Mouse (Mus musculus) adipocyte (in vitro differentiated cells): Measurements from ENCODE around the gene Tmem201.

Experiments used
- DNase-seq: peaks from one replicate; pipeline ENCODE4 v3.0.0-alpha.2; 2016; ENCODE audit warnings: low spot score

Tmem201 gene

GRCm38 (mm10) chr4:149749003-149749662, 11.3 kb upstream of the Tmem201 start:
- DNase-seq: no peak

- no peak for DNase-seq
Observed at GRCm38 (mm10) chr4:149744119-149744518, 6.3 kb upstream of the Tmem201 start.

GRCm38 (mm10) chr4:149742011-149742530, 4.2 kb upstream of the Tmem201 start:
- DNase-seq: no peak

GRCm38 (mm10) chr4:149740301-149740700, 2.5 kb upstream of the Tmem201 start:
- no peak for DNase-seq

GRCm38 (mm10) chr4:149739478-149739877, 1.6 kb upstream of the Tmem201 start:
- DNase-seq: no peak

- peak; percentile 78 for DNase-seq
Observed at GRCm38 (mm10) chr4:149736581-149736980, 1.3 kb downstream of the Tmem201 start.

- no peak for DNase-seq
Observed at GRCm38 (mm10) chr4:149735624-149736250, 2.1 kb downstream of the Tmem201 start.

GRCm38 (mm10) chr4:149734730-149735475, 2.9 kb downstream of the Tmem201 start:
- no peak for DNase-seq

GRCm38 (mm10) chr4:149734246-149734645, 3.6 kb downstream of the Tmem201 start:
- no peak for DNase-seq

GRCm38 (mm10) chr4:149733748-149734147, 4.1 kb downstream of the Tmem201 start:
- no peak for DNase-seq

- DNase-seq: no peak
Observed at GRCm38 (mm10) chr4:149732800-149733199, 5.0 kb downstream of the Tmem201 start.

GRCm38 (mm10) chr4:149732313-149732712, 5.5 kb downstream of the Tmem201 start:
- no peak for DNase-seq

GRCm38 (mm10) chr4:149730827-149731226, 7.0 kb downstream of the Tmem201 start:
- no peak for DNase-seq

- DNase-seq: no peak
Observed at GRCm38 (mm10) chr4:149728810-149729209, 9.0 kb downstream of the Tmem201 start.

- DNase-seq: no peak
Observed at GRCm38 (mm10) chr4:149727636-149728035, 10.2 kb downstream of the Tmem201 start.

- peak; percentile 70 for DNase-seq
Observed at GRCm38 (mm10) chr4:149725661-149726350, 12.0 kb downstream of the Tmem201 start.

GRCm38 (mm10) chr4:149724916-149725470, 12.9 kb downstream of the Tmem201 start:
- DNase-seq: no peak

- peak; percentile 24 for DNase-seq
Observed at GRCm38 (mm10) chr4:149723855-149724731, 13.8 kb downstream of the Tmem201 start.

GRCm38 (mm10) chr4:149723021-149723390, 14.8 kb downstream of the Tmem201 start:
- no peak for DNase-seq

GRCm38 (mm10) chr4:149722104-149723020, 15.5 kb downstream of the Tmem201 start:
- DNase-seq: no peak
